8 mouse cellular contexts compared by ENCODE assay signal in genomic region chr2:174463789-174464523, GRCm38 (mm10). TPM values are rescaled to one million over a fixed set of nuclear protein-coding genes. Genes with fewer than 3 reads are reported as not detected.
A peak's percentile ranks its signal among the peaks of the same experiment; 100 is the strongest.
DNase-seq lines count a peak whose midpoint lies in the region; ATAC-seq and TF ChIP-seq lines count a peak whose summit lies in the region.

Gene Atp5e, minus strand, starts transcription at chr2:174464105.

- peak; percentile 100 for ATAC-seq in forebrain, embryonic 16.5 days
- peak; percentile 100 for ATAC-seq in lung, embryonic 14.5 days (ENCODE audit: insufficient read depth)

- peaks cover 0 to 6% of the 10 kb centered on the region in 2 experiments; a peak in 2 of 4 replicates for H3K4me1 ChIP-seq in ES-E14 (ENCODE audit: control insufficient read depth in 2 of 2, insufficient read depth in 2 of 2, low read length in 2 of 2, poor library complexity in 1 of 2)
- H3K4me1 ChIP-seq in forebrain, embryonic 16.5 days (replicated peaks; ENCODE audit: control insufficient read depth, insufficient read depth, low read length), result peaks cover 10% of the 10 kb centered on the region
- H3K4me1 ChIP-seq in lung, embryonic 14.5 days (ENCODE audit: insufficient read depth), result peaks cover 3% of the 10 kb centered on the region; the same call in 1 of the 2 replicates
- H3K4me1 ChIP-seq in olfactory bulb, adult 2 months (ENCODE audit: control insufficient read depth, insufficient read depth, low read length), result peaks cover 10% of the 10 kb centered on the region
- H3K4me1 ChIP-seq in thymus, adult 2 months (replicated peaks; ENCODE audit: control insufficient read depth, insufficient read depth, low read length), result peaks cover 5% of the 10 kb centered on the region

- intact Hi-C loops in heart, postnatal 36 days (cut with DNase I), result loop anchor here (10.0 kb wide), 1 partner anchor 799 kb away; no protein-coding TSS in a partner anchor

- H3K9ac ChIP-seq in ES-E14 (ENCODE audit: insufficient read depth, low read depth, low read length, poor library complexity, severe bottlenecking), result peak within 1 kb of the TSS; percentile 97
- peak within 1 kb of the TSS; percentile 93 for H3K9ac ChIP-seq in forebrain, embryonic 16.5 days (replicated peaks; ENCODE audit: low read depth, low read length)
- H3K9ac ChIP-seq in lung, embryonic 14.5 days, result peak within 1 kb of the TSS; percentile 74

- no peaks in the 10 kb centered on the region for H3K27me3 ChIP-seq in forebrain, embryonic 16.5 days (replicated peaks; ENCODE audit: control insufficient read depth, insufficient read depth, low read length)
- H3K27me3 ChIP-seq in lung, embryonic 14.5 days (ENCODE audit: insufficient read depth, low read length), result no peaks in the 10 kb centered on the region
- no peaks in the 10 kb centered on the region for H3K27me3 ChIP-seq in thymus, adult 2 months (ENCODE audit: control insufficient read depth, insufficient read depth, low read length)

- WGBS in forebrain, embryonic 16.5 days, result 3% methylated on average over 46 of the region's 48 CpGs
- WGBS in lung, embryonic 14.5 days, result 1% methylated on average over 48 of the region's 48 CpGs
- WGBS in olfactory bulb, adult 2 months, result 1% methylated on average over 48 of the region's 48 CpGs
- WGBS in thymus, adult 2 months, result 2% methylated on average over 48 of the region's 48 CpGs

- peak within 1 kb of the TSS; percentile 87 for H3K4me2 ChIP-seq in forebrain, embryonic 16.5 days (ENCODE audit: low read length)
- peak within 1 kb of the TSS; percentile 65 for H3K4me2 ChIP-seq in lung, embryonic 14.5 days

- H3K36me3 ChIP-seq in ES-E14 (ENCODE audit: control insufficient read depth, insufficient read depth, low read length, poor library complexity, severe bottlenecking), result peaks cover 32% of the 10 kb centered on the region
- peaks cover 10% of the 10 kb centered on the region; the same call in 1 of the 2 replicates for H3K36me3 ChIP-seq in forebrain, embryonic 16.5 days (ENCODE audit: control insufficient read depth, insufficient read depth)
- peaks cover 70% of the 10 kb centered on the region for H3K36me3 ChIP-seq in lung, embryonic 14.5 days (ENCODE audit: insufficient read depth)
- H3K36me3 ChIP-seq in thymus, adult 2 months (ENCODE audit: control insufficient read depth, insufficient read depth, low read length), result peaks cover 26% of the 10 kb centered on the region

- DNase-seq in ES-E14 (ENCODE audit: low read depth, low spot score), result peak; percentile 86
- peak; percentile 98 for DNase-seq in cerebellum, adult 11-12 months
- DNase-seq in heart, postnatal 36 days, result peak; percentile 94
- peak; percentile 96 to 97 for DNase-seq in layer of hippocampus, adult 2 months (ENCODE audit: low spot score in 2 of 2)
- peak; percentile 94 for DNase-seq in lung, embryonic 14.5 days
- peak; percentile 95 for DNase-seq in thymus, adult 2 months

- peak within 1 kb of the TSS; percentile 94 to 99 for H3K4me3 ChIP-seq in ES-E14 (ENCODE audit: insufficient read depth in 1 of 2, low read depth in 1 of 2, low read length in 2 of 2, poor library complexity in 1 of 2, severe bottlenecking in 1 of 2)
- peak within 1 kb of the TSS; percentile 97 for H3K4me3 ChIP-seq in forebrain, embryonic 16.5 days (replicated peaks; ENCODE audit: low read length)
- H3K4me3 ChIP-seq in layer of hippocampus, adult 2 months, result peak within 1 kb of the TSS; percentile 97
- peak within 1 kb of the TSS; percentile 70 for H3K4me3 ChIP-seq in lung, embryonic 14.5 days (ENCODE audit: low read depth, low read length)
- H3K4me3 ChIP-seq in olfactory bulb, adult 2 months (ENCODE audit: insufficient read depth, low read depth, low read length), result peak within 1 kb of the TSS; percentile 65
- H3K4me3 ChIP-seq in thymus, adult 2 months (ENCODE audit: control insufficient read depth, insufficient read depth, low read length), result peak within 1 kb of the TSS; percentile 84

- peak; percentile 42 for TF ChIP-seq CTCF in layer of hippocampus, adult 2 months (conservative IDR thresholded peaks at IDR 0.05)
- TF ChIP-seq CTCF in lung, embryonic 14.5 days (IDR thresholded peaks at IDR 0.05; ENCODE audit: low read depth), result no peak
- TF ChIP-seq CTCF in olfactory bulb, adult 2 months (IDR thresholded peaks at IDR 0.05; ENCODE audit: insufficient read depth, low read depth, low read length), result no peak
- peak; percentile 36; the same call in 1 of the 2 replicates for TF ChIP-seq CTCF in thymus, adult 2 months (IDR thresholded peaks at IDR 0.05; ENCODE audit: borderline replicate concordance, control insufficient read depth, extremely low read depth, insufficient read depth, low read length, poor library complexity)

- TF ChIP-seq POLR2A in olfactory bulb, adult 2 months (IDR thresholded peaks at IDR 0.05; ENCODE audit: insufficient read depth, low read depth, low read length), result peak; percentile 56; the same call in 1 of the 2 replicates
- 0 out of 2 replicates have a peak, but pooled peaks have one; percentile 56 for TF ChIP-seq POLR2A in thymus, adult 2 months (IDR thresholded peaks at IDR 0.05; ENCODE audit: control insufficient read depth, extremely low read depth, insufficient read depth, low read length, poor library complexity)

- in situ Hi-C loops in ES-E14 (cut with MboI; ENCODE audit: low sequenced_read_pairs in 2 of 2, unreplicated experiment in 2 of 2), result no loop called here

- no peaks in the 10 kb centered on the region; the same call in 1 of the 2 replicates for H3K9me3 ChIP-seq in ES-E14 (ENCODE audit: control insufficient read depth, insufficient read depth, low read depth, low read length)
- no peaks in the 10 kb centered on the region for H3K9me3 ChIP-seq in forebrain, embryonic 16.5 days (ENCODE audit: control insufficient read depth, low read length)
- no peaks in the 10 kb centered on the region for H3K9me3 ChIP-seq in lung, embryonic 14.5 days (ENCODE audit: low read depth, low read length)

- peak within 1 kb of the TSS; percentile 86 for H3K27ac ChIP-seq in ES-E14 (ENCODE audit: insufficient read depth, low read depth, low read length, poor library complexity, severe bottlenecking)
- H3K27ac ChIP-seq in forebrain, embryonic 16.5 days (ENCODE audit: low read length), result peak within 1 kb of the TSS; percentile 48; the same call in 1 of the 2 replicates
- H3K27ac ChIP-seq in layer of hippocampus, adult 2 months, result peak within 1 kb of the TSS; percentile 97
- peak within 1 kb of the TSS; percentile 66; the same call in 1 of the 2 replicates for H3K27ac ChIP-seq in lung, embryonic 14.5 days (ENCODE audit: low read depth)
- H3K27ac ChIP-seq in olfactory bulb, adult 2 months (ENCODE audit: insufficient read depth, low read depth, low read length), result peak within 1 kb of the TSS; percentile 23
- no peak within 1 kb of the TSS for H3K27ac ChIP-seq in thymus, adult 2 months (ENCODE audit: control insufficient read depth, insufficient read depth, low read length)

TF ChIP-seq in ES-E14, 5 proteins besides CTCF, POLR2A, EP300 and RAD21:
- TF ChIP-seq ZC3H11A (IDR thresholded peaks at IDR 0.05; ENCODE audit: borderline replicate concordance, low read depth, low read length) (no peak), HCFC1 (IDR thresholded peaks at IDR 0.05; ENCODE audit: borderline replicate concordance, insufficient read depth, low read length) (peak; percentile 82), MAFK (IDR thresholded peaks at IDR 0.05; ENCODE audit: insufficient read depth, low read depth, low read length) (no peak), CHD2 (IDR thresholded peaks at IDR 0.05; ENCODE audit: low read depth, low read length) (peak; percentile 80), ZNF384 (IDR thresholded peaks at IDR 0.05; ENCODE audit: low read depth, low read length) (no peak)
TF ChIP-seq in ES-E14: peak in this region for 2.

RNA-seq across cellular contexts. Expression of gene Atp5e, which starts in this region (rescaled TPM):
- total RNA-seq in ES-E14 (2012; rRNA removed), result 37.4 and 44.3 TPM in 2 replicates
- 529 and 555 TPM in 2 replicates for polyA plus RNA-seq in forebrain, embryonic 16.5 days (2015; fragmentation: Nextera tagmentation; extraction: Ambion mirVana)
- 1,000 to 10,000 TPM; 1,605 to 1,606 TPM for total RNA-seq in heart, postnatal 36 days (2021)
- total RNA-seq in layer of hippocampus, adult 2 months (2021), result 100 to 1,000 TPM; 271 to 305 TPM
- 838 and 911 TPM in 2 replicates for polyA plus RNA-seq in lung, embryonic 14.5 days (2014; fragmentation: Nextera tagmentation; extraction: Ambion mirVana)
- polyA plus RNA-seq in olfactory bulb, adult 2 months (2012; ENCODE audit: insufficient read depth, insufficient read length, low replicate concordance, missing spikeins), result not detected in 2 replicates
- polyA plus RNA-seq in thymus, adult 2 months (2012; rRNA removed), result 273 and 315 TPM in 2 replicates

Comparison
In these comparisons a context has a peak if more than half of its experiments do, and no peak if none do; other contexts are left out.
1. RNA of gene Atp5e (total RNA-seq): 1,605 to 1,606 TPM in heart, postnatal 36 days; 271 to 305 TPM in layer of hippocampus, adult 2 months and 37.4 to 44.3 TPM in ES-E14; every median in the first group is over 4 times any median in the second.
2. RNA of gene Atp5e (polyA plus RNA-seq): 838 to 911 TPM in lung, embryonic 14.5 days, 529 to 555 TPM in forebrain, embryonic 16.5 days and 273 to 315 TPM in thymus, adult 2 months; not detected in olfactory bulb, adult 2 months; every median in the first group is over 100 times any median in the second.
3. CTCF ChIP-seq: peak in layer of hippocampus, adult 2 months (single experiment) and thymus, adult 2 months (single experiment); none in lung, embryonic 14.5 days (single experiment) and olfactory bulb, adult 2 months (single experiment).
4. Peak in every context shown above with its lines, with median percentiles within 50 percentile points of each other: DNase-seq, H3K4me3 ChIP-seq and H3K9ac ChIP-seq.